Mouse (Mus musculus): ENCODE data around the gene Vps72.
A peak's percentile ranks its signal among the peaks of the same experiment; 100 is the strongest.
"Not testable (repeated sequence)": the region's sequence is repeated elsewhere in the genome, so short reads cannot be mapped to it uniquely, and the experiment has no call there.

Vps72 gene

DNA sequence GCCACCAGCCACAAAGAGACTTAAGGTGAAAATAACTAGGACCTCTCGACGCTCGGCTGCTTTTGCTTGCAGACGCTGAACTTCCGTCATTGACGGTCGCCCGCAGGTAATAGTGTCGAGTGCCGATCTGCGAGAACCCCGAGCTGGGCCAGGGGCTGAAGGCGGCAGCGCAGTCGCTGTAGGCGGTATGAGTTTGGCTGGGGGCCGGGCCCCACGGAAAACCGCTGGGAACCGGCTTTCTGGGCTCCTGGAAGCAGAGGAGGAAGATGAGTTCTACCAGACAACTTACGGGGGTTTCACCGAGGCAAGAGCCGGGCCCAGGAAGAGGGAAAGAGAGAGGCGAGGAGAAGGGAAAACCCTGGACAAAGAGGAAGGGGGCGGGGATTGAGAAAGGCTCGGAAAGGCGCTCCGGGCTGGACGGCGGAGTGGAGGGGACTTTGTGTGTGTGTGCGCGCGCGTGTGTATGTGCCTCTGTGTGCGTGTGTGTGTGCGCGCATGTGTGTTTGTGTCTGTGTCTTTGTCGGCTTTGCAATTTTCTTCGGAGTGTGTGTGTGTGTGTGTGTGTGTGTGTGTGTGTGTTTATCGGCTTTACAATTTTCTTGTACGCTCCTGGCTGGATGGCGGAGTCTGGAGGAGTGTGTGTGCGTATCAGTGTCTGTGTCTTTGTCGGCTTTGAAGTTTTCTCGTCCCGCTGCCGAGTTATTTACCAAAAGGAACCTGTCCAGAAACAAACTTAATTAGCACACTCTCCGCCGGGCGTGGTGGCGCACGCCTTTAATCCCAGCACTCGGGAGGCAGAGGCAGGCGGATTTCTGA, at the start of gene Vps72:
Gene Vps72, plus strand, starts transcription at position 112 of the 816 bp plus-strand sequence.
- peak; percentile 72 to 82 for DNase-seq (ENCODE audit: low spot score in 2 of 2)

DNA sequence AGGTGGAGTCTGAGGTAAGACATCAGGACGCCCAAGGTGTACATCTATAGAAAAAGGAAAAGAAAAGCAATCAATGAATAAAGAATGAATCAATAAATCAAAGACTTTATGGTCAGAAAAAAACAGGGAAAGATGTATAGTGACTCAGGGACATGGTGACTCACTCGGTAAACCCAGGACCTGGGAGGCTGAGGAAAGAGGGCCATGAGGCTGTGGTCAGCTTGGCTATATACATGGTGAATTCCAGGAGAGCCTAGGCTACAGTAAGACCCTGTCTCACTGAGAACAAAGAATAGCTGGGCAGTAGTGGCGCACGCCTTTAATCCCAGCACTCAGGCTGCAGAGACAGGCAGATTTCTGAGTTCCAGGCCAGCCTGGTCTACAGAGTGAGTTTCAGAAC, 47.1 kb upstream of the Vps72 start:
- DNase-seq (ENCODE audit: low spot score in 2 of 2): no peak

DNA sequence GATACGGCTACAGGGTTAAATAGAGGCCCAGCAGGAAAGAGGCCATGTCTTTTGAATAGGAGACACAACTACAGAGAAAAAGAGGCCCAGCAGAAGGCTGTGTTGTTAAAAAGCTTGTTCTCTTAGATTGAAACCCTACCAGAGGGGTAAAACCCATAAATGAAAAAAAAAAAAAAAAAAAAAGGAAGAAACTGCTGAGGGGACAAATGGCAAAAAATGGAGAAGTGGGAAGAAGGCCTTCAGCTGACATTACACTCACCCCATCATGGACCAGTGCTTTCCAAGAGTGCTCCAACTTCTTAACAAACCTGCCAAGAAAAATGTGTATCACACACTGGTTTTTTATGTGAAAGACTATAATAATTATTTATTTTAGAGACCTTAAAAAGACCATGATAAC, 45.3 kb upstream of the Vps72 start:
- DNase-seq (ENCODE audit: low spot score in 2 of 2): no peak

DNA sequence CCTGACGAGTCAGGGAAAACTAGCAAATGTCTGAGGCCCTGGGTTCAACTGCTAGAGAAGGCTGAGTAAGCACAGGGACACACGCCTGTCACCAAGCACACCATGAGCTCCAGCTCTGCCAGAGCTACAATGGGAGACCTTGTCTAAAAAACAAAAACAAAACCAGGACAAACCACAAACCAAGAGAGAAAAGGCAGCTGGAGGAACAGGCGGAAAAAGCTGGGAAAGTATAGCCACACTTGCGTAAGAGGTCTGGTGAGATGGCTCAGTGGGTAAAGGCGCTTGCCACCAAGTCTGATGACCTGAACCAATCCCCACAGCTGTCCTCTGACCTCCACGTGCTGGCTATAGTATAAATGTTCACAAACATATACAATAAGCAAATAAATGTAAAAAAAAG, 44.7 kb upstream of the Vps72 start:
- no peak for DNase-seq (ENCODE audit: low spot score in 2 of 2)

DNA sequence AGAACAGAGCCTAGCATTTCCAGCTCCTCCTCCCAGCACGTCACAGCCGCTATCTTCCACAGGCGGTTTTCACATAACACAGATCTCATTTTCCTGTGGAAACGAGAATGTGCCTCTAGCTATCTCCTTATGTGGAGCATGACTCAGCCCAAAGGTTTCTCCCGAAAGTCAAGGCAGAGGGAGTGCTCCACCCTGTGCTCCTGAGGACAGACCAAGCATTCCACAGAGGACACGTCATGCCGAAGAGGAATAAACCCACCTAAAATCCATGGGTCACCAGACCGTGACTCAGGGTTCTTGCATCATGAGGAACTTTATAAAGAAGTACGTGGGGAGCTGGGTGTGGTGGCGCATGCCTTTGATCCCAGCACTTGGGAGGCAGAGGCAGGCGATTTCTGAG, 44.3 kb upstream of the Vps72 start:
- DNase-seq (ENCODE audit: low spot score in 2 of 2): no peak

DNA sequence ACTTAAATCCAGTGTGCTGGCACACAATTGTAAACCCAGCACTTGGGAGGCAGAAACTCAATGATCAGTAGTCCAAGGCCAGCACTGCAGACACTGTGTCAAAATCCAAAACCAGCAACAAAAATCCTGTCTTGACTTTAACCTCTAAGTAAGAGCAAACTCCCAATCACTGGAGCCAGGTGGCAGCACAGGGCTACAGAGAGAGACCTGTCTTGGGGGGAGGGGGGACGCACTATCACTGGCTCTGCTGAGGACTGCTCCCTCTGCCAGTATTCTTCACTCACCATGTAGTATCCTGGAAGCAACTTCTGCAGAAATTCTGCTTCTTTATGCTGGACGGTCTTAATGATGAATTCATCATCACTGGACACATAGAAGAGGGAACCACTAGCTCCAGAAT, 39.2 kb upstream of the Vps72 start:
- no peak for DNase-seq (ENCODE audit: low spot score in 2 of 2)

DNA sequence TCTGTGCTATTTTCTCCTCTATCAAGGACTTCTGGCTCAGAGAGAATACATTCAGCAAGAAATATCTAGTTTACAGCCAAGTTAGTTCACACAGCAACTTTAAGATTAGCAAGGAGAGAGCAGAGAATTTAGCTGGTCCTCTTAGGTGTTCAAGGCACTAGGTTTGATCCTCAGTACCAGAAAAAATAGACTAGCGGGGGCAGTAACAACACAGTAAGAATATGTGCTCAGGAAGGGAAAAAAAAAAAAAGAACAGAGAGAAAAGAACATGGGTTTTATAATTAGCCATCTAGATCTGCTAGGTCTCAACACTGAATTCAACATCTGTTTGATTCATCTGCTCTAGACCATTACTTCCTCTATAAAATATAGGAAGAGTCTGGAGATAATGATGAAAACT, 22.8 kb upstream of the Vps72 start:
- DNase-seq (ENCODE audit: low spot score in 2 of 2): no peak

DNA sequence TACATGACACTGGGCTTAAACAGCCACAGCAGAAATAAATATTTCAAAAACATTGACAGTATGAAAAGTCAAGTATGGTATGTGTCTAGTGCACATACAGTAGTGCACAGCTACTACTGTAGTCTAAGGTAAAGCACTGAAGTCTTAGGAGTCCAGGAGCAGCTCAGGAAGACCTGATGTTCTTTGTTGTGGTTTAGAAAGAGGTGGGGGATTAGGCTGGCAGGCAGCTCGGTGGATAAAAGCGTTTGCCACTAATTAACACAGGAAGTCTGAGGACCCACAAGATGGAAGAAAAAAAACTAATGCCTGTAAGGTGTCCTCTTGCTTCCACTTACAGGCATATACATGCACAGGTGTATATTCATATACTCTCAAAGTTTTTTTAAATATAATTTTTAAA, 10.0 kb upstream of the Vps72 start:
- DNase-seq (ENCODE audit: low spot score in 2 of 2): no peak

DNA sequence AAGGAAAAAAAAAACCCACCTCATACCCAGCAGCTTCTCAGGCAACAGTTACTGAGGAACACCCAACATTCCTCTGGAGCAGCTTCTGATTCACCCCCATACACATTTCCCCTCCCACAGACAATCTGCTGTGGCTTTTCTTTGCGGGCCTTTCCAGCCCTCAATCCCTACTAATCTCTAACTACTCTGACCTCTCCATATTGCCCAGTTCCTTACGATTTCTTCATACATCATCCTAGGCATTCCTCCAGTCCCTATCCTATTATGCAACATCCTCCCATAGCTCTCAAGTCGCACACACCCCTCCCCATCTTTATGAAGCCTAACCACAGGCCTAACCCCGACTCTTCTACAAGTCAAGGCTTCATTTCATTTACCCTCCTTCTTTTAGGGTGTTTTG, 5.7 kb upstream of the Vps72 start:
- DNase-seq (ENCODE audit: low spot score in 2 of 2): no peak

DNA sequence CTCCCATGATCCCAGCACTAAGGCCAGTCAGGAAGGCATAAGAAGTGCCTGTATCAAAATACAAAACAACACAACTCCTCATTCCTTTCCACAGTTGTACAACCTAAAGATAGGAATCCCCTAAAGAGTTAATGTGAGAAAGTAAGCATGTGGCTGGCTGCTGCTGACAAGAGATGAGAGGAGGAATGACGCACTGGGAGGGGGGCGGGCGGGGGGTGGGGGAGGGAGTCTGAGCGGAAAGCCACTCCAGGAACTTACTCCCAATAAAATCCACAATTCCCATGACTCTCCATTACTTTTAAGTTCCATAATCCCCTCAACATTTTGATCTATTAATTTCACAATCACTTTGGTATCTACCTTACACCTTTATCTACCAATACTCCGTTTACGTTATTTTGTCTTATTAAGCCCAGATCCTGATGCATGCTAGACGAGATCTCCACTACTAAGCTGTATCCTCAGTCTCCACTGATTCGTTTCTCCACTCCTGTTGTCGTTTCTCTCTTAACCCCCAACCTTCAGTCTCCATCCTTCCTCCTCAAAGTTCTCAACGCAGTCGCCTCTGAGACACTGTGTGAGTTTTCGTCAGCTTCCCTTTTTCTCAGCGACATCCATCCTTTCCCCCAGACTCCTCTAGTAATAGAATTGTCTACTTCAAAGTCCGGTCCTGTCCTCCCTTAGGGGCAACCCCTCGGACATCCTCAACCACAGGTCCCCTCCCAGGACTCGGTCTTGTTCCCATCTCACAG, 5.1 kb upstream of the Vps72 start:
- no peak for DNase-seq (ENCODE audit: low spot score in 2 of 2)

DNA sequence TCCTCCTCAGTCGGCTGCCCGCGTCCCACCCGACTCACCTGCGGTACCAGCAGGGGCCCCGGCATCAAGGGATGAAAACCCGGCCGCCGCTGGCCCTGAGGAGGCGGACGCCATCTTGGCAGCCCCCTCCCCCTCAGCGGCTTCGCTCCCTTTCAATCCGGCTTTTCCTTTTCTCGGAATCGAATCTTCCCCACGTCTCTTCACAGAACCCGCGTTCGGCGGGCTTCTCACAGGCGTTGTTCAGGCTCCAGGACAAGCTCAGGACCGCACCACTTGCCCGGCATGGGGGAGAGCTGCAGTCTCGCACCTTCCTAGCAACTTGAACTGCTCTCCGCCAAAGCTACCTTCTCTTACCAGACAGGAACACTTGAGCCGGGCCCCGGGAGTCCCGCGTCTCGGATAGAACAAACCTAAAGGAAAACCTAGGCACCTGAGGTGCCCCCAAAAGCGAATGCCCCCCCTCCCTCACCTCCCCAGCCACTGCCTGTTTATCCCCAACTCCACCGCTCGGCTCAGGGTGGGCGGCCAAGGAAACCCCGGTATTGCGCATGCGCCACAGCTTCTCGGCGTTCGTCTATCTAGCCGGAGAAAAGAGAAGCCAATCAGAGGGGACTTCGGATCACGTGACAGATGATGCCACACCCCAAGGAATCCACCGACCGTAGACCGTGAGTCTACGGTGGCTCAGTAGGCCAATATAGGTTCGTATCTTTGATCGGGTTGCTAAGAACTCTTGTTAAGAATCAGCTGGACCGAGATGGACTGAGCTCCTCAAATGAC, 4.3 kb upstream of the Vps72 start, which contains the start of gene Pip5k1a:
Gene Pip5k1a, minus strand, starts transcription at position 593 of the 780 bp plus-strand sequence.
- DNase-seq (ENCODE audit: low spot score in 2 of 2): peak; percentile 91 to 94

DNA sequence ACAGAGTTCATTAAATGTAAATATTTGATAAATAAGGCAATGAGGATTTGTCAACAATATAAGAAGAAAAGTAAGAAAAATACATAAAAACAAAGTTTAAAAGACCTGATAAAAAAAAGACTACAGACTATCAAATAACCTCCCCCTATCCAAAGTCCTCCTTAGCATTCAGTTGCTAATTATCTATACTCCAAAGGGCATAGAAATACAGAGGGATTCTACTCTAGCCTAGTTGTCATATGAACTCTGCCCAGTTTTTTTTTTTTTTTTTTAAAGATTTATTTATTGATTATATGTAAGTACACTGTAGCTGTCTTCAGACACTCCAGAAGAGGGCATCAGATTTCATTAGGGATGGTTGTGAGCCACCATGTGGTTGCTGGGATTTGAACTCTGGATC, 3.5 kb upstream of the Vps72 start:
- not testable (repeated sequence) for DNase-seq (ENCODE audit: low spot score in 2 of 2)

DNA sequence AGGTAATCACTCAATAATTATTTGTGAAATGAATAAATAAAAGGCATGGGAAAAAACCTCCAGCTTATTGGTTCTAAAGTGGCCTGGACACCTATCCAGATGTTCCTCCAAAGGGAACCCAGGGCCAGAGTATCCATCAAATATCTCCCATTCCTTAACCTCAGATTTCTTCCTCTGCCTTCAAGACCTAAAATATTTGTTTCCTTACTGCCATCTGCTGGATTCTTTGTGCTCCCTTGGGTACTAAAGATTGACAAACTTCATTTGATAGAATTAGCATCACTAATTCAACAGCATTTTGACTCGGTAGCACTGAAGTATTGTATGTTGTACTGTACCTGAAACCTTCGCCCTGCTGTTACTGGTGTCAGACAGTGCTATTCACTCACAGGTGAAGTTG, 2.9 kb upstream of the Vps72 start:
- no peak for DNase-seq (ENCODE audit: low spot score in 2 of 2)

DNA sequence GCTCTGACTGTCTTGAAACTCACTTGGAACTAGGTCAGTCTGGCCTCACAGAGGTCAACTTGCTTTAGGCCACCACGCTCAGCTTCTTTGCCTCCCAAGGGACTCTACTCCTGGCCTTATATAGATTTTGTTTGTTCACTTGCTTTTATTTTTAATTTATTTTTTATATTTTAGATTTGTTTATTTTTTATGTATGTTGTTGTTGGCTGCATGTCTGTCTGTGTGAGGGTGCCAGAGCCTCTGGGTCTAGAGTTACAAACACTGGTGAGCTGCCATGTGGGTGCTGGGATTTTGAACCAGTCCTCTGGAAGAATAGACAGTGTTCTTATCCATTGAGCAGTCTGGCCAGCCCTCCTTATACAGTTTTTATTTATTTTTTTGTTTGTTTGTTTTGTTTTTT, 1.9 kb downstream of the Vps72 start:
- no peak for DNase-seq (ENCODE audit: low spot score in 2 of 2)

DNA sequence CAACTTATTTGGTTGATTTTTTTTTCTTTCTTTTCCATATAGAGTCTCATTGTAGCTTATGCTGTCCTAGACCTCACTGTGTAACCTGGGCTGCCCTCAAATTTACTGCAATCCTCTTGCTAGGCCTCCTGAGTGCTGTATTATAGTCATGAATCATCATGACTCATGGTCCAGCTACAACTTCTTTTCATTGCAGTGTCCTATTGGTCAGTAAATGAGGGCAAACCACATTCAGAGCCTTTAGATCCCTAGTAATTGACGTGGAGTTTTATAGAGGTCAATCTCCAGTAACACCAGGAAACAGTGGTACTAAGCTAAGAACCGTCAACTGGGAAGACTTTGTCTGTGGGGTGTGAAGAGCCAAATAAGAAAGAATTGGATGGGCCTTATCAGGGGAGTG, 6.9 kb downstream of the Vps72 start:
- DNase-seq (ENCODE audit: low spot score in 2 of 2): no peak

DNA sequence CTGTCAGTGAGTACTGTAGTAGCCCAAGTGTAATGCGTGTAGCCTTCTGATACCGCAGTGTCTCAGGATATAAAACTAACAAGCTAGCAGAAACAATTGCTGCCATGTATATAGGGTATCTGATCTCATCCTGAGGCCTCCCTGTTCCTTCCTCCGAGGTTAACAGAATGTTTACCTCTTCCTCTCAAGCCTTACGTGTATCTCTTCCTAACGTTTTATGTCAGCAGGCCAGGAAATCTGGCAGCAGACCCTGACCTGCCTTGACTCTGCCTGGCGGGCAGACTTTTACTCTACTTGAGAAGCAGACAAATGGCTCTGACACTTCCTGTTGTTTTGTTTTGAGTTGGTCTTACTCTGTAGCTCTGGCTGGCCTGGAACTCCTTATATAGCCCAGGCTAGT, 10.8 kb downstream of the Vps72 start:
- DNase-seq (ENCODE audit: low spot score in 2 of 2): no peak

DNA sequence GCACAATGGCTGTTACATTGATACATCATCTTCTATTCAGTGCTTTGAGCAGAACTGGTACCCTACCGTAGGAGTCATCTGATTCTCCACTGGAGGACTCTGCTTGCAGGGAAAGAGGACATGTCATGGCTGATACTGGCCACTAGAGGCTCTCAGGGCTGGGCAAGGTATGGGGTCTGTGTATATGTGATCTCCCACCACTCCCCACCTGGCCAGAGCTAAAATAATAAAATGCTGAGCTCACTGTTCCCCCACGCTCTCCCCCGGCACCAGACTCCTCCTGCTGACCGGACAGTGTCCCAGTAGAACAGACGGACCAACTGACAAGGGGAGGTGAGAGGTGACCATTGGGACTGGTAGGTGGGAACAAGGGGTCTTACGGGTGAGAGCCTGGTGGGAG, 13.4 kb downstream of the Vps72 start, which contains the start of gene Tmod4:
Gene Tmod4, plus strand, starts transcription at position 231 of the 400 bp plus-strand sequence.
- DNase-seq (ENCODE audit: low spot score in 2 of 2): no peak

DNA sequence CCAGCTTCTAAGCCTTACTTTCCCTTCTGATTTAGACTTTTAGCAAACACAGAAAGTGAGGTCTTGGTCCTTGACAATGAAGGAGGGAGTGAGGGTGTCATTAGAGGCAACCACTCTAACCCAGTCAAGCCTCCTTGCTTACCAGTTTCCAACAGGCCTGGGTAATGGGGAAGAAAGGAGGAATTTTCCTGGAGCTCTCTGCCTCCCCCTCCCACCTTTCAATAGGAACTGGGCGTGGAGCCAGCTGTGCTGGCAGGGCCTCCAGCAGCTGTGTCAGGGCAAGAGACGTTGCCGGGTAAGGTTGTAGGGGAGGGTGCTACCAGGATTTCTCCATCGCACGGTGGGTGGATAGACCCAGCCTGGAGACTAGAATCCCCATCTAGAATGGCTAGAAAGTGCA, 14.2 kb downstream of the Vps72 start:
- DNase-seq (ENCODE audit: low spot score in 2 of 2): no peak

DNA sequence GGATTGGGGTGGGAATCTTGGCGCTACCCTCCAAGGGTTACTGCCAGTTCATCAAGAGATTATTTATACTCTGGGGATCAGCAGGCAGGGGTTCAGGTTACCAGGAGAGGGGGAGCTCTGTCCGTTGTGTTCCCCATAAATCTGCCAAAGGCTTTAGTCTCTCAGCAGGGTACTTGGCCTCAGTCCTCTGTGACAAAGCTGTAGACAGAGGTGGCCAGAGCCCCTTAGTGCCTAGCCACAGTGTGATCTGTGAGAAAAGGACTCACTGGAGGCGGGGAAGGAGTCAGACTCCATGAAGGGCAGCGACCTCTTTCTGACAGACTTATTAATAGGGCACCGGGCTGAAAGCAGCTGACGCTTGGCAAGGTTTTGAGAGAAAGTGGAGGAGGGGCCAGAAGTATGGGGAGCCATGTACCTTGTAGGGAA, 18.4 kb downstream of the Vps72 start:
- DNase-seq (ENCODE audit: low spot score in 2 of 2): no peak

DNA sequence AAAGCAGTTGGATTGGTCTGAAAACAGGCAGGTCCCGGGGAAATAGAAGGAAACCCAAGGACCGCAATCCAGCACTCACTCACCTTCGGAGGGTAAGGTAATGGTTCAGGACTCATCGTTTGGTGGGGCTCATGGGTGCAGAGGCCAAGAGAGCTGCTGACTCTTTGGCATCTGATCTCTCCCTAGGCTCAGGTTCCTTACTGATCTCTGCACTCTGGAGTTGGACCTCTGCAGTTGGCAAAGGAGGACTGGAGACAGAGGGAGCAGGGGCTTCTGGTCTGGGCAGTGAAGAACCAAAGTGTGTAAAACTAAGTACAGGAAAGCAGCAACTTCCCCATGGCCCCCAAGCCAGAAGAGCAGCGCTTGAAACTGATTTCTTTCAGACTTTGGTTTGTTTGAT, 19.3 kb downstream of the Vps72 start:
- DNase-seq (ENCODE audit: low spot score in 2 of 2): no peak

DNA sequence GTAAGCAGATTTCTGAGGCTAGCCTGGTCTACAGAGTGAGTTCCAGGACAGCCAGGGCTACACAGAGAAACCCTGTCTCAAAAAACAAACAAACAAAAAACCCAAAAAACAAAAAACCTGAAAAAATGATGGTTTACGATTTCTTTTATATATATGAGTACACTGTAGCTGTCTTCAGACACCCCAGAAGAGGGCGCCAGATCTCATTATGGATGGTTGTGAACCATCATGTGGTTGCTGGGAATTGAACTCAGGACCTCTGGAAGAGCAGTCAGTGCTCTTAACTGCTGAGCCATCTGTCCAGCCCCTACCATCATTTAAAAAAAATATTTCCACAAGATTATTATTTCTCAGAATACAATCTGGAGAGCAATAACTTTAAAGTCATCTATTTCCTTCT, 21.6 kb downstream of the Vps72 start:
- not testable (repeated sequence) for DNase-seq (ENCODE audit: low spot score in 2 of 2)

DNA sequence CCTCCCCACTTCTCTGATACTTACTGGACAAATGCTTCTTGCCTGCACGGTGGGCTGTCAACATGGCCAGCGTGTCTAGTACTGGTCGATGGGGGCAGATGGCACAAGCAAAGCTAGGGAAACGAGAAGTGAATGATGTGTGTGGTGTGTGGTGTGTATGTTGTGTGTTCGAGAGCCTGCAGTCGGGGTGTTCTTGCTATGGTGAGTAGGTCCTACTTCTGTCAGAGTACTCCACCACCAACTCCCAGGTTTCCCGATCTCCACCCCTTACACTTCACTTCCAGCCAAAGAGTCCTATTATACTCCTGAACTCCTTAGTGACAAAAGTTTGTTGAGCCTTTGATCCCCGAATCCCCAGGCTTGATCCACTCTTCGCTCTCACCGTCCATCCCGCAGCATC, 22.4 kb downstream of the Vps72 start:
- DNase-seq (ENCODE audit: low spot score in 2 of 2): no peak

Data from spleen, postnatal 14 days (tissue).